Mouse (Mus musculus) mouse embryonic stem cell (cell line): ENCODE measurements at regions not wholly inside any gene's neighbourhood (a gene's known extent, or its start where the extent isn't known, plus 50 kb on each side); places are given as distances from the start of the nearest gene placed in this dataset.

ENCODE experiments used
- in situ Hi-C, 2 experiments: fragments of 300-500 bp; cut with MboI; formaldehyde crosslinking; loops; 1 replicate in 1 of 2; 3 replicates in 1 of 2; pipeline ENCODE4 v1.14.3; 2019 to 2020; ENCODE audit warnings: low sequenced_read_pairs in 2 of 2, low pct_unique_long_range_greater_than_20kb in 1 of 2, mixed read lengths in 1 of 2; ENCODE audit not compliant: unreplicated experiment in 1 of 2

- in situ Hi-C loops, result no loop called here
Measured at GRCm38 (mm10) chr4:45606578-45606977, 74.3 kb upstream of the Shb start.

- in situ Hi-C loops, result no loop called here
Measured at GRCm38 (mm10) chr4:45605681-45606080, 73.4 kb upstream of the Shb start.

GRCm38 (mm10) chr4:45604271-45604800 is 72.1 kb upstream of the Shb start:
- in situ Hi-C loops, result no loop called here

DNA sequence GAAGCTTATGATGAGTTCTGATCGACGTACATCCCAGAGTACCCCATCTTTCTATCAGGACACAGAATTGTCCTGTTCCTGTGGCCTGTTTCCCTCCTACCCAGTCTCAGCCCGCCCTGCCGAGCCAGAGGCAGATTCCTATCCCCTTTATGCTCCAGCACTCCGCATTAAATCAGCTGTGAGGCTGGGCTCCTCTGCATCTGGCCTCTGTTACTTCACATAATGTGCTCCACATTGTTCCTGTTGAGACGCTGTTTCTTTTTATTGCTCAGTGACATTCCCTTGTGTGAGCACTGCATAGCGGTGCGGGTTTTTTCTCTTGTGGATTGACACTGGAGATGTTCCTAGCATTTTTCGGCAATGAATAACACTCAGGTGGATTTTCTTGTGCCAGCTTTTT is 68.2 kb upstream of the Shb start:
- in situ Hi-C loops, result no loop called here

DNA sequence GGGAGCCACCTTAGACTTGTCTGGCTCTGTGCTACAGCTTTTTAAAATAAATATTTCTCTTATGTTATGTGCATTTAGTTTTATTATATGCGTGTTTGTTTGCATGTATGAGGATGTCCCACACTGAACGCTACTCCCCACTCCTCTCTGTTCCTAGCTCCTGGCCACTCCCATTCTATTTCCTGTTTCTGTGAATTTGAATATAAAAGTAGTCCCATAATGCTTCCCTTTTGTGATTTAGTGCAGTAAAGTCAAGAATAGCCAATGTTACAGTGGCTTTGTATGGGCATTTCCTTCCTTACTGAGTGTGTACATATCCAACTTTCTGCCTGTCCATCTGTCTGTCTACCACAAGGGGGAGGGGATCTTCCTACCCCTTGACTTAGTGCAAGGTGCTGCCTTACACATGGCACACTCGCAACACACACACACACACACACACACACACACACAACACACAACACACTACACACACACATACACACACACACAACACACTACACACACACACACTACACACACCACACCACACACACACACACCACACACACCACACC is 61.2 kb upstream of the Shb start:
- in situ Hi-C loops, result no loop called here

DNA sequence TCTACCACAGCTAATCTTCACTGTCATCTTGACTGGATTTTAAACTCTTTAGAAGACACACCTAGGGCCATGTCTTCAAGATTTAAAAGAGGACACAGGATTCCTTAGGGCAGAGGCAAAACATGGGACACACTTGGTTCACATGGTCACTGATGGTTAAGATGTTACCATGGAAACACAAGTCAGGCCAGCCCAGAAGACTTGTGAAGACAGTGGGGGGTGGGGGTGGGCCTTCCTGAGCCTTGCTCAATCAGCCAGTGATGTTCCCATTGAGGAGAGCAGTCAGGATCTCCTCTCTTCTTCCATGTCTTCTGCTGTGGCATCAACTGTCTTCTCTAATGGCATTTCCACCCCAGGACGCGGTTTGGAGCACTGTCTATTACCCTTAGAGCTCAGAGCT is 60.5 kb upstream of the Shb start:
- in situ Hi-C loops, result no loop called here

DNA sequence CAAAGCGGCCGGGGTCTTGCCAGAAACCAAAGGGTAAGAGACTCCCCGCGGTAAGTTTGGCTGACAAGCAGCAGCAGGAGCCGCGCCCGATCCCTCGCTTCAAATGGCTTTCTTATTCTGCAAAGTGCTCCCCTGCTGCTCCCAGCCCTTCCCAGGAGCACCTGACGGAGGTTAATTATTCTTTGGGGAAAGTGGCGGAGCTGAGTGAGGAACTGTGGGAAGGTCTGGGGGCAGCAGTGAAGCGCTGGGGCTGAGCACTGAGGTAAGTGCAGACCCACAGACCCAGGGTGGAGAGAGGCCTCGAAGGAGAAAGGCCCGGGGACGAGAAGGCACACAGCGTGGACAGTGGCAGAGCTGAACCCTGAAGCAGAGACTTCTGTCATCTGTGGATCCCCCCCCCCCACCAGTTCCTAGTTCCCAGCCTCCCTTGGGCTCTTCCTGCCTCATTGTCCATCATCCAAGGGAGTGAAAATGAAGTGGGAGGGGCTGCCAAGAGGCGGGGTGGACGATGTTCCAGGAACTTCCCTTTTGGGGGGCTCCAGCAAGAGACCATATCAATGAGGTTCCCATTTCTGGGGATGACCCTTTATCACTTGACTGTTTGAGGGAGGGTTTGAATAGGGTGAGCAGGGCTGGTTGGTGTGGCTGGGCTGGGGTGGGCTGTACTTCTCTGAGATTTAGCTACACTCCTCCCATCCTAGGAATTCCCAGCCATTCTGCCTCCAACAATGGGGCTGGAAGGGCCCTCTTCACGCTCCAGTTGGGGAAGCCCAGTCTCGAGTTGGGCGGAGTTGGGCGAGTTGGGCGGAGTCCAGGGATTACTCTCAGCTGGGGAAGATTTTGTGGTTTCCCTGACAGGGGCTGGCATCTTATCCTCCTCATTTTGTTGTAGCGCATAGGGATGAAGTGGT is 59.4 kb upstream of the Shb start:
- in situ Hi-C loops, result no loop called here

DNA sequence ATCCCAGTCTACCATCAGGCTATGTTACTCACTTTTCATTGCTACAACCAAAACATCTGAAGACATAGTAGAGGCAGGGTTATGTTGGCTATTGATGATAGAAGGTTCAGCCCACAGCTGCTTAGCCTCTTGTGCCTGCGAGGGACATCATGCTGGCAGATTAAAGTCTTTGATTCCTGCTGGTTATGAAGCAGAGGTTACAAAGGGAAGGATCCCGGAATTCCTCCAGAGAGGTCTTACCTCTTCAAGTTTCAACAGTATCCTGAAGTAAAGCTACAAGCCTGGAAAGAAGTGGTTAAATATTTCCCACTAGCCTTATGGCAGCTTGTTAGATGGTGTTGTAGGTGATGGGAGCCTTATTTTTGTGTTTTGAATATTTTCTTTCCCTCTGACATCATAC is 58.6 kb upstream of the Shb start:
- in situ Hi-C loops, result no loop called here

DNA sequence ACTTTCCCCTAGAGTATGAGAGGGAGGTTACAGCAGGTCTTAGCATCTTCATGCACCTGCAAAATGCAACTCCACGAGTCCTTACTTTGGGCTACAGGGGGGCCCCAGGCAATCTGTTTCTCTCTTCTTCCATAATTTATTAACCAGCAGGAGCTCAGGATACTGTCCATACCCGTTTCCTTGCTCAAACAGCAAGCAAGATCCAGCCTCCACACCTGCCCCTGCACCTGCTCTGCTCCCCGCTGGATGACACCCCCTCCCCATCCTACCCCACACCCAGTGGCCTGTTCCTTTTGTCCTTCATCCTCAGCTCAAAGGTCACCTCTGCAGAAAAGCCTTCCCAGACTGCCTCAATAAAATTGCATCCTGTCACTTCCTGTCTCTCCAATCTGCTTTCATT is 56.1 kb upstream of the Shb start:
- in situ Hi-C loops, result no loop called here

- in situ Hi-C loops, result no loop called here
Measured at GRCm38 (mm10) chr4:45587202-45587601, 54.9 kb upstream of the Shb start.

DNA sequence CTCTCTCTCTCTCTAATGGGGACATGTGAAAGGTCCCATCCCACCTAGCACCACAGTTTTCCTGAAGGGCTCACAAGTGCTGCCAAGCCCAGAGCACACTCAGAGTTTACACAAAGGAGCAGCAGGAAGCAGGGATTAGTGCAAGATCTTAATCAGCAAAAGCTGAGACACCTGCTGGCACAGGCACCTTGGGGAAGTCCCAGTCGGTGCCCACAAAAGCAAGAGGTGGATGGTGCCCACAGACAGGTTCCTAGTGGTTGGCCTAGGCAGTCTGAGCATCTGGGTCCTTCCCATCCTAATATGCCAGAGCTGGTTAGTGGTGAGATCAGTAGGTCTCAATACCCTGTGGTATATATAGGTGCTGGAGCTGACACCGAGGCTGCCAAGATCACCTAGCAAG is 54.0 kb upstream of the Shb start:
- in situ Hi-C loops, result no loop called here

- in situ Hi-C loops, result no loop called here
Measured at GRCm38 (mm10) chr4:45585188-45585820, 53.0 kb upstream of the Shb start.

DNA sequence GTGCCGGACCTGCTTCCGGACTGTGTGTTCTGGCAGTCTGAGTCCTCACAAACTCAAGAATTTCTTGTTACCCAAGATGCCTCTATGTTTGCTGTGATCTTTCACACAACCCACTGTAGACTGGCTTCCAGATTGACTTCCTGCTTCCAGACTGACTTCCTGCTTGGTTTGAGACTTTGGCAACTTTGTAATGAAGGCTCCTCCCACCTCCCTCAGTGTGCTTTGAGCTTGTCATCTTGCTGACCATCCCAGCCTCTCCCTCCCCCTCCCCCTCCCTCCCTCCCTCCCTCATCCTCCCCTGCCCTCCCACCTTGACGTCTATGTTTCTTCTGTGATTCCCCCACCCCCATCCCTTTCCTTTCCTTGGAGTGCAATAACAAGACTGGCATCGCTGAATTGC is 51.7 kb upstream of the Shb start:
- in situ Hi-C loops, result no loop called here

- in situ Hi-C loops, result no loop called here
Measured at GRCm38 (mm10) chr4:45582496-45582895, 50.2 kb upstream of the Shb start.
